Mouse (Mus musculus) thymus, postnatal 0 days (tissue): ENCODE results near the gene Hacl1. TPM values are rescaled to one million over a fixed set of nuclear protein-coding genes. Genes with fewer than 3 reads are reported as not detected.

ENCODE experiments used
- DNase-seq: peaks from one replicate; pipeline ENCODE4 v3.0.0-alpha.2; 2015; ENCODE audit warnings: low spot score
- polyA plus RNA-seq: library from polyadenylated mRNA; unstranded; fragments of >200 nt; fragmentation: Nextera tagmentation; extraction: Ambion mirVana; gene quantifications from 2 replicates; pipeline ENCODE4 v1.2.1, GENCODE M21; 2015

The Hacl1 gene
- polyA plus RNA-seq, 1 experiment from 2014 or later: 31.3 TPM

DNA sequence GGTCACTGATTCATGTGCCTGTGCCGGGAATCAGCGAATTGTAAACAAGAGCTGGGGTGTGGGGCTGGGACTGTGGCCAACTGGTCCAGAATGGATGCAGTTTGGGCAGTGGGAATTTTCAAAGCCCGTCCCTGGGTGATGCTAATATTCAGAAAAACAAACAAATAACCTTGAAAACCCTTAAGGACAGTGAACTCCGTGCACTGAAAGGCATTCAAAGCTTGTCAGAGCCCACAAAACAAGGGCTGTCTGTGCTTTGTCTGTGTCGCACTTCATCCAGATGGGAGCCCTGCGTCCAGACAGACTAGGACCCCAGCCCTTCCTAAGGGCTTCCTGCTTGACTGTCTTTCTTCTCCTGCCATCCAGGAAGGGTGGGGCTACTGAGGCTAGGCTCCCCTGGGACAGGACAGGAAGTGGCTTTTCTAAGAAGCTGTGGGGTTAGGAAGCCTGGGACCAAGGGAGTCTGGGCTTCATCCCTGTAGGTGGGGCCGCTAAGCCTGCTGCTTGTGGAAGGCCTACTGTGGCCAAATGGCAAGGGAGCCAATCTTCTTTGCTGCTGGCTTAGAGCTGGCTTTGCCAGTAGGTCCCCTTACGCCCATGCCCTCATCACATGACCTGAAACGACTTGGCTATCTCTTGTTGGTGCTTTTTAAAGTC lies 21.6 kb upstream of the Hacl1 start:
- no peak for DNase-seq

- peak; percentile 66 for DNase-seq
Measured at GRCm38 (mm10) chr14:31661671-31662554, 20.8 kb upstream of the Hacl1 start.

DNA sequence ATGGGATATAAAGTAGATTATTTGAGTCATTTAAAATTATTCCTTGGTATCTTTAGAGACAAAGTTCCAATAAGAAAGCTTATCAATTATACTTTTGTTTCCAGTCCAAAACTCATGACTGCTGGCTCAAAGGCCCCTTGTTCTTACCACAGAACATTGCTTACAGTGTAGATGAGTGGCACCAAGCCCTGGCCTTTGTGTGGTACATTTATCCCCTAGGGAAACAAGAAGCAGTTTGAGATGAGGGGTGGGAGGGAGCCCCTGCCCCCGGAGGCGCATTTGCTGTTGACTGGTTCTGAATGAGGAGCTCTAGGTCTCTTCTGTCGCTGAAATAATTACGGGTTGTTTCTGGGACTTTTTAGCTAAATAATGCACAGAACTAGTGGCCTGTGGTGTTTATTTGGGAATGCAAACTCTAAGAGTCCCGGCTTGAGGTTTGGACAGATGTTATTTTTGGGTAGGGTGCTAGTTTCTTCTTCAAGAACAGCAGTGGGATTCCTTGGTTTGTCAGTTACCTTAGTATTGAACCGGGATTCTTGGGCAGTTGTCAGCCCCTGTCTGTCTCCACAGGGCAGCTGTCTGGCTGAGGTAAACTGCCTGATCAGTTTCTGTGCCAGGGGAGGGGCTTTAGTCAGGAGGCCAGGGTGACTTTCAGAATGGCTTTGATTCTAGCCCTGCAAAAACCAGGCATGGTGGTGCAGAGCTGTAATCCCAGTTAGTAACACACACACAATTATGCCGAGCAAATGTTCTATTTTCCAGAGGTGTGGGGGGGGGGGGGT lies 19.4 kb upstream of the Hacl1 start:
- DNase-seq: no peak

- no peak for DNase-seq
Measured at GRCm38 (mm10) chr14:31659501-31660181, 18.6 kb upstream of the Hacl1 start.

DNA sequence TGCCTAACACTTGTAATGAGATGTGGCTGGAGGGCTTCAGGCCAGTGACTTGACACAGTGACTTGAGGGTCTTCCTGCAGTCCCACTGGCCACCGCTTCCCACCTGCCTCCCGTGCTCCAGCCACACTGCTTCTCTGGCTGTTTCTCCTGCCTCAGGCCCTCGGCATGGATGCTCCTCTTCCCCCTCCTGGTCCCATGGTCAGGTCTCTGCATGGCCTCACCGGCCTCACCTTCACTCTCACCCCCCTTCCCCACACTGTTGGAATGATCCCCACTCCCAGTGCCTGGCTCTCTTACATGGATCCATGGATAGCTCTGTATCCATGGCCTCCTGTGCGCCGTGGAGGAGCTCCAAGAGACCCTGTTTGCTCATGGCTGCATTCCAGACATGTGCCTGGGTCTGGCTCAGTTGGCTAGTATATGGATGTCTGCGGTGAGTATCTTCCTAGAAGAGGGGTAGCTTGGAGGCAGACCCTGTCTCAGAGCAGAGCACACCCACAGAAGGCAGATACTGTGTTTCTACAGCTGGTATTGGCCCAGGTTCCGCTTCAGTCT lies 17.1 kb upstream of the Hacl1 start:
- DNase-seq: no peak

GRCm38 (mm10) chr14:31656857-31657645 lies 16.0 kb upstream of the Hacl1 start:
- peak; percentile 80 for DNase-seq

- DNase-seq: no peak
Measured at GRCm38 (mm10) chr14:31656386-31656785, 15.3 kb upstream of the Hacl1 start.

DNA sequence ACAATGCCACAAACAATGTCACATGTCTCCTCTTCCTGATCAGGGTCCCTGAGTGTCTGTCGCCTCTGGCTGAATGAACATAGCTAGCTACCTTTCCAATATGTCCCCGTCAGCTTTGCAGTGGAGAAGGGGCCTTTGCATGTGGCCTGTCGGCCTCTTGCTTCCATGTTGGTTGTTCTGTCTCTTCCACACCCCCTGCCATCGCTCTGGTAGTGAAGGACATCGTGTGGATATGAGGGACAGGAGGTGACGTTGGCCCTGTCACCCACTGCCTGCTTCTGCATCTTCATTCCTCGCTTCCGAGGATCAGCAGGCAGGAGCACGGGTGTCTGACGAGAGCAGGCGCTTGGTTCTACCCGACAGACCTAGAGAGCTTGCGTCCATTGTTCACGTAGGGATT lies 14.3 kb upstream of the Hacl1 start:
- DNase-seq: no peak

DNA sequence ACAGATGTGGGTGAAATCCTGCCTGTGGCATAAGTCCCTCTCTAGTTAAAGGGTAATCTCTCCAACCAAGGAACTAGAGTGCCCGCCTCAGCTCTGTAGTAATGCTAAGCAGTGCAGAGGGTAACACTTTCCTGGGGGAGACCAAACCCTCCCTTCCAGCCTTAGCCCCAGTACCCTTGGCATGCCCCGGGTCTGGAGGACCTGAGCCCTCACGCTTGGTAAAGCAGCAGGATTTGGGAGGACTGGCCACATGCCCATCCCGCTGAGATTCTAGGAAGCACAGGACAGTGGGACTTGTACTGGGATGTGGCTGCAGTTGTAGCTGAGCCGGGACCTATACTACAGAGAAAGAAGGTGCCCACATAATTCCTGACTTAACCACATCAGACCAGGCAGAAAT lies 13.7 kb upstream of the Hacl1 start:
- DNase-seq: no peak

DNA sequence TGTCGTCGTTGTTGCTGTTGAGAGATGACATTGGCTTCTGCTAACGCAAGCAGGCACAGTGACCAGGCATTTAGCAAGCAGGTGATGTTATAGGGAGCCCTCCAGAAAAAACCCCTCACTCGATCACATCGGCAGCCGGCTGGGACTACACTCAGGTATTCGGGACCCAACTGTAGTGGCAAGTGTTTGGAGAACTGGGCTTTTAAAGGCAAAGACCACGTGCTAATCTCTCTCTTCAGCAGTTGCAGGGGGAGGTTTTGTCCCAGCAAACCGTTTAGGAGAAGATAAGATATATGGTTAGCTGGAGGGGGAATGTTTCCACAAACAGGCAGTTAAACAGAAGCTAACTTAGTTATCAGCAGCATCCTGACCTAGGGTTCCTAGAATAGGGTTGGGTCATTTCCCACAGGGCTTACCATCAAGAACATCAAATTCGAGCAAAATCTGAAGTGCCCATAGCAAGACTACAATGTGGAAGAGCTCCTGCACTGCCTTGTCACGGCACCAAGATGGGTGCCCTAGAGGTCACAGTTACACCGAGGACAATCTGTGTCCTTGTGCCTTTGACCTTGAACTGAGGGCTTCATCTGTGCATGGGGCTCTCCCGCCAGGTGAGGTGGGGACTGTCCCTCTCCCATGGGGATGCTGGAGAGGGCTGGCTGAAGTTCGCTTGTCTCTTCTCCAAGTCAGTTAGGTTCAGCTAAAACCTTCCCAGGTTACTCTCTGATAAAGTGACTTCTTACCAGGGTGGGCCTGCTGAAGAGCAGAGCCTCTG lies 12.2 kb upstream of the Hacl1 start:
- no peak for DNase-seq

DNA sequence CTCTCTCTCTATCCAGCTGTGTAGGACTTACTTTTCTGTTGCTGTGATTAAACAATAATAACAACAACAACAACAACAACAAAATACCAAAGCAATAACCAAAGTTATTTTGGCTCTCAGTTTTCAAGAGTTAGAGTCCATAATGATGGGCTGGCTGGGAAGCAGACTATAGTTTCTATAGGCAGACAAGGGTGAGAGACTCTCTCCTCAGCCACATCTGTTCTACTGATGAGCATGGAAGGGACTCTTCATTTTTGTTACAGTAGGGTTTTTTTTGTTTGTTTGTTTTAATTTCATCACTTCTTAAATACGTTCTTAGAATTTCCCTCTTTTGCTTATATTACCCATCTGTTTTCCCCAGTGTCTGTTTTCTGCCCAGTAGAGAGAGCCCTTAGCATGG lies 11.5 kb upstream of the Hacl1 start:
- DNase-seq: no peak

DNA sequence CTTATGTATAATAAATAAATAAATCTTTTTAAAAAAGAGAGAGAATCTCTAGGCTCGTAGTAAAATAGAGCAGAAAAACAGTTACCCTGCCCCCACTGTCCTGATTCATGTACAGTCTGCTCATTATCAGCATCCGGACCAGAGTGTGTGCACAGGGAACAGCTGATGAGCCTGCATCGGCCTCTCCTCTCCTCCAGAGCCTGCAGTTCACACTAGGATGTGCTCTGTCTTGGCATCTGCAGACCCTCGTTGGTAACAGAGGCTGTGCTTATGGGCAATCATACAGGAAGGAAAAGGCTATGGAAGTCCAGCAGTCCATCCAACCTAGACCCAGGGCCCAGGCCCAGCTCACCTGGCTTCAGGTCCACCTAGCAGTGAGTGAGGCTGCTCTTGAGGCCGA lies 11.0 kb upstream of the Hacl1 start:
- no peak for DNase-seq

DNA sequence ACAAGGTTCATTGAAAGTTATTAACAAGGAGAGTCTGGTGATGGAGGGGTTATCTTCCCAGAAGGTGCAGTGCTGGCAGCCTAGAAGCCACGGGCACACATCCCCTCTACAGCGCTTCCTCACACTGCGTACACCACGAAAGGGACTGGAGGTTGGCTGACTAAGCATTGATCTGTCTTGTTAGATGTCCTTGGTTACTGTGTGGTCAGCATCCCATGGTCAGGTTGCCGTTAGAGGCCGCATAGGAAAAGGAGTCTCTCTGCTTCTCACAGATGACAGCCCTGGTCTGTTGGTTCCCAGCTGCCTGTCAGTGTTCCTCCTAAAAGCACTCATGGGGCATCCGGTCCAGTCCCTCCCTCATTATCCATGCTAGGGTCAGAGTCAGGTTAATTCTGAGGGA lies 10.1 kb upstream of the Hacl1 start:
- no peak for DNase-seq

DNA sequence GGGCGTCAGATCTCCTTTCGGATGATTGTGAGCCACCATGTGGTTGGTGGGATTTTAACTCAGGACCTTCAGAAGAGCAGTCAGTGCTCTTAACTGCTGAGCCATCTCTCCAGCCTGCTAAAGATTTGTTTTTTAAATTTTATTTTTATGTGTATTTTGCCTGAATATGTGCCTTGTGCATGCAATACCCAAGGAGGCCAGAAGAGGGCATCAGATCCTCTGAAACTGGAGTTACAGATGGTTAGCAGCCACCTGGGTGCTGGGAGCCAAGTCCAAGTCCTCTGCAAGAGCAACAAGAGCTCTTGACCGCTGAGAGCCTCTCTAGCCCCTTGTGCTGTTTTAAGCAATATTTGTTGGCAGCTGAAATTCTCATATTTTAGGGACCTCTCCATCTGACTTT lies 9.3 kb upstream of the Hacl1 start:
- DNase-seq: no peak

DNA sequence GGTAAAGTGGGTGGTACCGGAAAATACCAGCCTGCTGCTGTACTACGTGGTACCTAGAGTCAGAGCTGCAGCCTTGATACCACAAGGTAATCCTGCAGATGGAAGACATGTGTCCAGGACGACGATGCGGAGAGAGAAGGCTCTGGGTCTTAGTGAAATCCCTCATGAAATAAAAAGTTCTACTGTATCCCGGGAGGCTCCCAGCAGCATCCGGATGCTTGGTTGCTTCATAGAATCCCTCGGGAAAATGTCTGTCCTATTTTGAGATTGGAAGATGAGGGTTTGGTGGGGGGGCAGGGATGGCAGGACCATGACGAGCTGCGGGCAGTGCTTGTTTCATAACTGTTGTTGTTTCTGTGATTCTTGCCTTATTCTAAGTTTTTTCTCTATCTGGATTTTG lies 6.9 kb upstream of the Hacl1 start:
- DNase-seq: no peak

GRCm38 (mm10) chr14:31645920-31646319 lies 4.8 kb upstream of the Hacl1 start:
- no peak for DNase-seq

GRCm38 (mm10) chr14:31644931-31645547 lies 4.0 kb upstream of the Hacl1 start:
- DNase-seq: peak; percentile 35

DNA sequence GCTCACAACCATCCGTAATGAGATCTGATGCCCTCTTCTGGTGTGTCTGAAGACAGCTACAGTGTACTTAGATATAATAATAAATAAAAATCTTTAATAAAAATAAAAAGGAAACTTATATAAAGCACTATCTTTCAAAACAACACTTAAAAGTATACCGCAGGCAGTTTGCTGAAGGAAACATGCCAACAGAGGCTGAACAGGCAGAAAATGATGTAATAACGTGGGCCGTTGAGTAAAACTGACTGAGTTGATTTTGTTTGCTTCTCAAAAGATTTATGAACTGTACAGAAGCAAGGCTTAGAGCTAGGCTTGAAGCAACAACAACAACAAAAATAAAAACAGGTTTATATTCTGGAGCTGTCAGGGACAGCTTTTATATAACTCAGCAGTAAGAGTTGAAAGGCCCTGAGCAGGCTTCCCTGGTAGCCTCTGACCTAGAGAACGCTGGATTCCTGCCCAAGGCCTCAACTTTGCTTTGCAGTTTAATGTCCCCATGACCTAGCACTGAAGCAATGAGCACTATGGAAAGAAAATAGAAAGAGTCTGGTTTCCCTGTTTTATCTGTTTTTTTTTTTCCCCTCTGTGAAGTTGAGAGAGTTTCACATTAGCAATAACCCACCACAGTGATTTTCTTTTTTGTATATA lies 3.2 kb upstream of the Hacl1 start:
- DNase-seq: no peak
